Mouse (Mus musculus): ENCODE measurements around the gene Ifit3b.

DNA sequence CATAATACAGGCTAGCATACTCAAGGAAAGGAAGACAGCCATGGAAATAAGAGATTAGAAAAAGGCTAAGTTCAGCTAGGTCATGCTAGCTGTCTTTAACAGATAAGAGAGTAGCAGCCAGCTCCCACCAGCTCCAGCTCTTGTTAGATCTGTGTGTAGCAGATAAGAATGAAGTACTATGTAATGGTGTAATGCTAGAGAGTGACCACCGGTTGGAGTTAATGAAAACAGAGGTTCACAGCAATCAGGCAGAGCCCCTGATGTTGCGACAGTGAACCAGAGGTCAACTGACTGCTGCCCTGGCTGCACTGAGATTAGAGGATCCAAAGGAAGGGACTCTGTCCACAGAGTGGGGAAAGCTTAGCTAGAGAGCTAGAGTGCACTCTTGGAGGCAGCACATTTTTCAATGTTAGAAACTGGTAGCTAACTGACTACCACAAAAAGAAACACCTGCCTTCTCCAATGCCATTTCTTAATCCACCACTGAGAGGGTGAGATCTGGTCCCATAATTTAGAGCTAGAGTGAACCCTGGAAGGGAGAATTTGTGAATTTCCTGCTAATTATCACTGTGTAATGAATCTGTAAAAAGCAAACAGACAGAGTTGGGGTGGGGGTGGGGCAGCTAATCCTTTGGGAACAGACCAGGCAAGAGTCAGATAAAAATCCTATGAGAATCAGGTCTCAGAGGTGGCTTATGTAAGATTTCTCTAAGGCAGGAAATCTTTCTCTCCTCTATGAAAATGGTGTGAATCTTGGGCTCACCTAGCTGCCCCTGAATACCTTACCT lies 48.9 kb downstream of the Ifit3b start:
- no peak for TF ChIP-seq CTCF (IDR thresholded peaks at IDR 0.05; ENCODE audit: borderline replicate concordance, insufficient read depth, low read length)
- no peak for TF ChIP-seq POLR2A (IDR thresholded peaks at IDR 0.05; ENCODE audit: low read depth, low read length)
